Mouse (Mus musculus) neutrophil, adult 59 days (primary cell): ENCODE results near the gene Ogg1. TPM values are rescaled to one million over a fixed set of nuclear protein-coding genes. Genes with fewer than 3 reads are reported as not detected.

Source experiments
- total RNA-seq, 2 experiments: library from RNA; stranded (reverse); gene quantifications; 1 replicate in 1 of 2; 2 replicates in 1 of 2; pipeline ENCODE4 v1.2.4; 2023

The Ogg1 gene
- total RNA-seq = 10 to 100 TPM; 10.9 to 11.4 TPM

DNA sequence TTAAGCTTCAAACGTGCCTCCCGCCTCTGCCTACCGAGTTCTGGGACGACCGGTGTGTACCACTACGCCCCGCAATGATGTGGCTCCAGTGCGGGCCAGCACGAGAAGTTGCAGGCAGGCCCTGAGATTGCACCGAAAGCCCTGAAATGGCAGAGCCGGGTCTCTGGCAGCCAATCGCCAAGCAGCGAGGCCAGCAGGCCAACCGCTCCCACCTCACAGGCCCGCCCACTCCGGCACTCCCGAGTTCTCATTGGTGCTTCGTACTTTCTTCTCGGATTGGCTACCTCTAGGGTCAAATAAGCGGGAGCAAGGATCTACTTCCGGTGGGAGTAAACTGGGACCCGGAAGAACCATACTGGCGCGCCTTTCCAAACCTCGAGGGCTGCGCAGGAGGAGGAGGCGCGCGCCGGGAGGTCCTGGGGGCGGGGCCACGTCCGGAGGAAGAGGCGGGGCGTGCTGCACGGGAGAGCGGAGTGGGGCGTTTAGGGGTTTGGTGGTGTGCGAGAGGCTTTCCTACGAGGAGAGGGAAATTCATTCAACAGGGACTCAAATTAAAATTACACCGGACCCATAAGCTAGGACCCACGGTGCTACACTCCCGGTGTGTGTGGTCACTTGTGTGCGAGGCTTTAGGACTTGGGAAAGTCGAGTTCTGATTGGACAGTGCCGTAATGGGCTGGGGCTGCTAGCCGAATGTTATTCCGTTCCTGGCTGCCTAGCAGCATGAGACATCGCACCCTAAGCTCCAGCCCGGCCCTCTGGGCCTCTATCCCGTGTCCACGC is at the start of gene Ogg1:
TSS of gene Ogg1 (plus strand) at position 440 of the 783 bp plus-strand sequence.

DNA sequence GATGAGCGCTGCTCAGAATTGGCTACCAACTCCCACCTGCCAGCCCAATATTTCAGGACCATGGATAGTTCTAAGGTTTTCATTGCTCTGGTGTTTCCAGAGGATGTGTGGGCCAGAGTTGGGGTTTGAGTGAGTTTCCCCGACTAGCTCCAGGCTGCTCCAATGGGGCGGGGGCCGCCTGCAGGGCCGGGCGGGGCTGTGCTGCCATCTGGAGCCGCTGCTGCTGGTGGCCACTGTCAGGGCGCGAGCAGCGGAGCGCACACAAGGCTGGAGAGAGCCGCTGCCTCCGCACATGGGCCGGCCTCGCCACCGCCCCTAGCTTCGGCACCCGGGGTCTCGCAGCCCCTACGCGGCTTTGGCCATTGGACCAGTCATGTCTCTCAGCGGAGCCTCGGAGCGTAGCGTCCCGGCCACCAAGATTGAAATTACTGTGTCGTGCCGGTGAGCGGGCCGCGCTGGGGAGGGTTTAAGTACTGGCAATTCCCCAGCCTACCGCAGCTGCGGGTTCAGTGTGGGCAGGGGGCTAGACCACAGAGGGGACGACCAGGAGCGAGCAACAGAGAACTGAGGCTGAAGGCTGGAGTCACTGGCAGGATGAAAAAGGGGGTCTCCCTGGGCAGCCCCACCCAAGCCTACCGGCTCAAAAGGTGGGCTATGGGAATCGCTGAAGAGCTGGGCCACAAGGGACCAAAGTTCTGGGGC is 44.5 kb upstream of the Ogg1 start, which contains the start of gene Cpne9:
TSS of gene Cpne9 (plus strand) at position 207 of the 702 bp plus-strand sequence.

DNA sequence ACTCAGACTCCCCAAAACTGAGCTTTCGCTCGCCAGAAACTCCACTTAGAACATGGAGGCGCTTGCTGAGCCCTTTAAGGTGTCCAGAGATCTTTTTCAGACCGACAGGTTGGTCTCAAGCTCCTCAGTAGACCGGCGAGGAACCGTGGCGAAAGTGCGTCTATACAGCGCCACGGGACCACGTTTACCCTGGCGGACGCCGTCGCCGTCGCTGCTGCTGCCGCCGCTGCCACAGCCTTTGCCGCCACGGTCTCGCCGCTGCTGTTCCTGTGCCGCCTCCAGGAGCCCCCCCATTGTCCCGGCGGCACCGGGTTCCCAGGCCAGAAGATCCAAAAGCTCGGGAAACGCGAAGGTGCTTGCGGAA is 19.8 kb upstream of the Ogg1 start, which contains the start of gene Brpf1:
TSS of gene Brpf1 (plus strand) at position 152 of the 364 bp plus-strand sequence.

DNA sequence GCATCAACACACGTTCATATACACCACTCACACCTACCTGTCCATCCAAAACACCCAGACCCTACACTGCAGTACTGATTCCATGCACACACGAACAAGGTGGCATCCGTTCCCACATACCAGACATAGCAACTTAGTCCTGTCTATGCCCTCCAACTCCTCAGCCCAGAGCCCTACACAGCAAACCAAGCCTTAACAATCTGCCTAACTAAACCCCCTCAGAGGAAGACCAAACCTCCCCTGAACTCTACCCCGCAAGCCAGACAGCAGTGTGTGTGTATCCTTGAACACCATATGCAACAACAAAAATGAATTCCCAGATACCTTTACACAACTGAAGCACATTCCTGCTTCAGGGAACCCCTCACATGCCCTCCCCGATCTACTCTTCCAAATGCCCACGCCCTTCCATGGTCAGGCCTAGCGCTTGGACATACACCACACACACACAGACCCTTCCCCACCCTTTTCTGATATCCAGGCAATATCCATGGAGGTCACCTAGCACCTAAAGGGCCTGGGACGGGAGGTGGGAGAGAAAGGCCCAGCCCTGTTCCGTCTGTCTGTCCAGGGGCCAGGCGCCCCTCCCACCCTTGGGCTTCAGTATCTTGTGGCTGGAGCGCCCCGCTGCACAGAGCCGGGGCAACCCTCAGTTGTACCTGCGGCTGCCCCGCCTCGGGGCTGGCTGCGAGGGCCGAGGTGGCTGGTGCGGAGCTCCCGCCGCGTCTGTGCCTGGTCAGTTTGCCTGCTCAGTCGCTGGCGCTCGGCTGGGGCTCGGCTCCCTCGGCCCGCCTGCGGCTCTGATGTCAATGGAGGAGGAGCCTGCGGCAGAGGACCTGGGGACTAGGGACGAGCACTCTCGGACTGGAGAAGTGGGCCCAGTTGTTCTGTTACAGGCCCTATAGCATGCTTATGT is 16.7 kb downstream of the Ogg1 start, which contains the start of gene Camk1:
TSS of gene Camk1 (minus strand) at position 808 of the 916 bp plus-strand sequence.

DNA sequence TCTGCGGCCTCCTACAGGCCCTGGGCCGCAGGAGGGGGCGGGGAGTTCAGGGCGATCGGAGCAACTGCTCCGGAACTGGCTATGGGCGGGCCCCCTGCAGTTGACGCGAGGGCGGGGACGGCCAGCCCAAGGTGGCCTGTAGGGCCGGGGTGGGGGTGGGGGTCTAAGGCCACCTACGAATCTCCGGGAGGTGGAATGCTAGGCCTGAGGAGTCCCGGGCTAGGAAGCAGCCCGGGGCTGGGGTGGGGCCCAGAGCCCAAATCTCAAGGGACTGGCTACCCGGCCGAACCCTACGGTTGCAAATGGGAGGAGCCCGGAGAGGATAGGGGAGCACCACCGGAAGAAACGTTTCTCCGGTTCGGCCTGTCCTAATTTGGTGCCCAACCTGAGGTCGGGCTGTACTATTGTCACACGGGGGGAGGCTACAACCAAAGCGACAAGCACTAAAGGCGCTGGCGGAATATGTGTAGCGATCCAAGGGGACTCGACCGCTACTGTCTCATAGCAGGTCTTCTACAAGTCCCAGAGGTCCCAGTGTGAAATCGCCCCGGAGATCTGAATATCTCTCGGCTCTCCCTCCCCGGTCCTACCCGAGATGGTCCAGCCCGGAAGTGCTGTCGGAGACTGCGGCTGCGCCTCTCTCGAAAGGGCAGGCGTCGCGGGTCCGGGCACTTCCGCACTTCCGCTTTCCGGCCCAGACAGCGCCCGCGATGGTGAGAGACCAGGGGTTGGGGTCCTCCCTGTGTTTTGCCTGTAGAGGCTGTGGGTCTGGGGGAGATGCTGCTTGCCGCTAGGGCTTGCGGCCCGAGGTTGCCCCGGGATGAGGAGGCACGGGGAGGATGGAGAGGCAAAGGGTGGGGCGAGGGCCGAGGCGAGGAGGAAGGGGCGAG is 51.0 kb downstream of the Ogg1 start, which contains the start of the genes Tada3 and Arpc4:
TSS of gene Tada3 (minus strand) at position 388 of the 890 bp plus-strand sequence.
TSS of gene Arpc4 (plus strand) at position 620 of the 890 bp plus-strand sequence.

Other genes starting within 250 kb of the Ogg1 start
- 10 to 100 TPM; 73.3 to 75.8 TPM for gene Setd5, start 249.6 kb upstream of the Ogg1 start, total RNA-seq
- gene Lhfpl4, start 131.6 kb upstream of the Ogg1 start, total RNA-seq = 1 to 10 TPM in 1 of 2 experiments, not detected in 1; 1.3 TPM
- 10 to 100 TPM; 48.3 to 50.3 TPM for gene Mtmr14, start 89.1 kb upstream of the Ogg1 start, total RNA-seq
- gene Cpne9, start 44.7 kb upstream of the Ogg1 start, total RNA-seq = 1 to 10 TPM in 1 of 2 experiments, under 1 TPM in 1; 0.57 to 1.6 TPM
- gene Brpf1, start 19.8 kb upstream of the Ogg1 start, total RNA-seq = 100 to 1,000 TPM; 110 to 113 TPM
- 10 to 100 TPM; 32.5 to 35.2 TPM for gene Camk1, start 17.0 kb downstream of the Ogg1 start, total RNA-seq
- gene Tada3, start 50.9 kb downstream of the Ogg1 start, total RNA-seq = 10 to 100 TPM; 24.6 to 27.1 TPM
- 100 to 1,000 TPM; 474 to 514 TPM for gene Arpc4, start 51.1 kb downstream of the Ogg1 start, total RNA-seq
- gene Ttll3, start 62.3 kb downstream of the Ogg1 start, total RNA-seq = 10 to 100 TPM; 34.3 to 35.3 TPM
- gene Rpusd3, start 92.4 kb downstream of the Ogg1 start, total RNA-seq = 1 to 10 TPM; 3.1 to 3.7 TPM
- not detected for gene Cidec, start 108.8 kb downstream of the Ogg1 start, total RNA-seq
- gene Jagn1, start 115.6 kb downstream of the Ogg1 start, total RNA-seq = 10 to 100 TPM; 10.6 to 11.6 TPM
- gene Il17re, start 131.5 kb downstream of the Ogg1 start, total RNA-seq = not detected
- not detected for gene Il17rc, start 144.5 kb downstream of the Ogg1 start, total RNA-seq
- gene Creld1, start 156.3 kb downstream of the Ogg1 start, total RNA-seq = 1 to 10 TPM; 2.6 to 3.2 TPM
- gene Prrt3, start 175.0 kb downstream of the Ogg1 start, total RNA-seq = under 1 TPM in 1 of 2 experiments, not detected in 1; 0.13 TPM
- gene Emc3, start 204.7 kb downstream of the Ogg1 start, total RNA-seq = 10 to 100 TPM; 44.1 to 51.6 TPM
- gene Fancd2, start 204.7 kb downstream of the Ogg1 start, total RNA-seq = 10 to 100 TPM; 14.5 to 16.7 TPM